Mouse (Mus musculus) MEL (cell line): Measurements from ENCODE around the gene Atp1a2. TPM values are rescaled to one million over a fixed set of nuclear protein-coding genes. Genes with fewer than 3 reads are reported as not detected.

Source experiments
- DNase-seq: peaks from one replicate; pipeline ENCODE4 v3.0.0; 2011; ENCODE audit warnings: low read depth, low spot score
- H3K27ac ChIP-seq: 2 replicates; pipeline ENCODE4 v1.5.1; 2012; ENCODE audit warnings: low read depth, mild to moderate bottlenecking, control low read depth, low read length, moderate library complexity; ENCODE audit not compliant: control insufficient read depth
- H3K27me3 ChIP-seq, 2 experiments: fragments of 150-350 bp in 1 of 2; sonication (generic) in 1 of 2; 2 replicates each; pipeline ENCODE4 v1.6.1; 2012; ENCODE audit warnings: low read length in 2 of 2, mild to moderate bottlenecking in 2 of 2, improper control_type of control experiment in 1 of 2, moderate library complexity in 1 of 2; ENCODE audit not compliant: insufficient read depth in 2 of 2, control insufficient read depth in 1 of 2
- H3K36me3 ChIP-seq, 2 experiments: 2 replicates each; pipeline ENCODE4 v1.6.1; 2012 to 2014; ENCODE audit warnings: low read length in 2 of 2, improper control_type of control experiment in 1 of 2, inconsistent platforms in 1 of 2, mild to moderate bottlenecking in 1 of 2; ENCODE audit not compliant: insufficient read depth in 2 of 2, control insufficient read depth in 1 of 2
- H3K4me1 ChIP-seq, 2 experiments: fragments of 150-350 bp in 1 of 2; sonication (generic) in 1 of 2; 2 replicates each; pipeline ENCODE4 v1.6.1; 2012; ENCODE audit warnings: low read length in 2 of 2, improper control_type of control experiment in 1 of 2, mild to moderate bottlenecking in 1 of 2; ENCODE audit not compliant: insufficient read depth in 2 of 2, control insufficient read depth in 1 of 2
- H3K4me3 ChIP-seq, 2 experiments: fragments of 150-350 bp in 1 of 2; sonication (generic) in 1 of 2; 2 replicates each; pipeline ENCODE4 v1.5.1; 2012; ENCODE audit warnings: low read depth in 2 of 2, low read length in 2 of 2, mild to moderate bottlenecking in 2 of 2, moderate library complexity in 2 of 2, control low read depth in 1 of 2, improper control_type of control experiment in 1 of 2; ENCODE audit not compliant: control insufficient read depth in 1 of 2, insufficient read depth in 1 of 2
- H3K79me2 ChIP-seq: 2 replicates; pipeline ENCODE4 v1.6.1; 2012; ENCODE audit warnings: mild to moderate bottlenecking, low read length, moderate library complexity; ENCODE audit not compliant: control insufficient read depth, poor library complexity, insufficient read depth
- H3K9ac ChIP-seq: 2 replicates; pipeline ENCODE4 v1.6.1; 2012; ENCODE audit warnings: low read depth, mild to moderate bottlenecking, control low read depth, low read length, moderate library complexity; ENCODE audit not compliant: control insufficient read depth, poor library complexity, severe bottlenecking
- H3K9me3 ChIP-seq: fragments of 150-350 bp; sonication (generic); replicated peaks from 2 replicates; pipeline ENCODE4 v1.6.1; 2012; ENCODE audit warnings: mild to moderate bottlenecking, low read length, improper control_type of control experiment, moderate library complexity; ENCODE audit not compliant: insufficient read depth
- CTCF ChIP-seq, 3 experiments: IDR thresholded peaks in 2 of 3; conservative IDR thresholded peaks in 1 of 3; 2 replicates each; pipeline ENCODE4 v1.5.1; 2011 to 2012; ENCODE audit warnings: low read length in 3 of 3, low read depth in 2 of 3, mild to moderate bottlenecking in 2 of 3, improper control_type of control experiment in 1 of 3, inconsistent platforms in 1 of 3, mixed read lengths in 1 of 3, moderate library complexity in 1 of 3; ENCODE audit not compliant: control insufficient read depth in 1 of 3, insufficient read depth in 1 of 3, poor library complexity in 1 of 3, severe bottlenecking in 1 of 3
- E2F4 ChIP-seq: IDR thresholded peaks from 2 replicates; pipeline ENCODE4 v1.6.1; 2011; ENCODE audit warnings: low read depth, low read length, improper control_type of control experiment, borderline replicate concordance
- ETS1 ChIP-seq: IDR thresholded peaks from 2 replicates; pipeline ENCODE4 v1.6.1; 2012; ENCODE audit warnings: low read depth, mild to moderate bottlenecking, inconsistent platforms, low read length, improper control_type of control experiment, moderate library complexity
- JUND ChIP-seq: IDR thresholded peaks from 2 replicates; pipeline ENCODE4 v1.6.1; 2011; ENCODE audit warnings: low read depth, mild to moderate bottlenecking, improper control_type of control experiment, low read length
- KAT2A ChIP-seq: conservative IDR thresholded peaks from 2 replicates; pipeline ENCODE4 v1.6.1; 2012; ENCODE audit warnings: low read depth, low read length, improper control_type of control experiment, inconsistent platforms
- MAFK ChIP-seq: IDR thresholded peaks from 2 replicates; pipeline ENCODE4 v1.6.1; 2011; ENCODE audit warnings: low read depth, mild to moderate bottlenecking, low read length, improper control_type of control experiment, borderline replicate concordance
- MAX ChIP-seq: IDR thresholded peaks from 2 replicates; pipeline ENCODE4 v1.6.1; 2011; ENCODE audit warnings: low read length, improper control_type of control experiment
- MAZ ChIP-seq: IDR thresholded peaks from 2 replicates; pipeline ENCODE4 v1.6.1; 2012; ENCODE audit warnings: low read depth, mild to moderate bottlenecking, inconsistent platforms, low read length, improper control_type of control experiment
- MEF2A ChIP-seq: IDR thresholded peaks from 2 replicates; pipeline ENCODE4 v1.6.1; 2014; ENCODE audit warnings: low read depth, mild to moderate bottlenecking, inconsistent platforms, low read length, improper control_type of control experiment; ENCODE audit not compliant: poor library complexity, insufficient replicate concordance, severe bottlenecking; ENCODE audit errors: extremely low read depth
- MYB ChIP-seq: IDR thresholded peaks from 2 replicates; pipeline ENCODE4 v1.6.1; 2011; ENCODE audit warnings: mild to moderate bottlenecking, low read depth, low read length, improper control_type of control experiment
- NELFE ChIP-seq: IDR thresholded peaks from 2 replicates; pipeline ENCODE4 v1.6.1; 2011; ENCODE audit warnings: low read depth, low read length, improper control_type of control experiment
- RAD21 ChIP-seq: IDR thresholded peaks from 2 replicates; pipeline ENCODE4 v1.6.1; 2011; ENCODE audit warnings: mild to moderate bottlenecking, low read depth, low read length, improper control_type of control experiment
- SIN3A ChIP-seq: IDR thresholded peaks from 2 replicates; pipeline ENCODE4 v1.6.1; 2012; ENCODE audit warnings: low read length, improper control_type of control experiment, inconsistent platforms
- TCF12 ChIP-seq: IDR thresholded peaks from 2 replicates; pipeline ENCODE4 v1.6.1; 2014; ENCODE audit warnings: low read depth, mild to moderate bottlenecking, inconsistent platforms, low read length, improper control_type of control experiment, moderate library complexity
- ZKSCAN1 ChIP-seq: IDR thresholded peaks from 2 replicates; pipeline ENCODE4 v1.6.1; 2012; ENCODE audit warnings: low read depth, mild to moderate bottlenecking, inconsistent platforms, low read length, improper control_type of control experiment, moderate library complexity
- ZNF384 ChIP-seq: IDR thresholded peaks from 2 replicates; pipeline ENCODE4 v1.6.1; 2012; ENCODE audit warnings: low read depth, mild to moderate bottlenecking, inconsistent platforms, low read length, improper control_type of control experiment
- polyA plus RNA-seq, 2 experiments: library from polyadenylated mRNA; stranded (reverse) in 1 of 2; unstranded in 1 of 2; fragments of >175 nt in 1 of 2; fragments of >200 nt in 1 of 2; gene quantifications; 2 replicates each; pipeline versions ENCODE4 v1.2.1 to v1.2.4; 2012; ENCODE audit warnings: low replicate concordance in 2 of 2, low read depth in 1 of 2; ENCODE audit not compliant: insufficient read length in 2 of 2, insufficient read depth in 1 of 2, missing spikeins in 1 of 2
- total RNA-seq: library from RNA; depleted of rRNA; stranded (reverse); fragments of 300-350 nt; gene quantifications from 2 replicates; pipeline ENCODE4 v1.2.3, GENCODE M21; 2012

The Atp1a2 gene
- total and polyA plus RNA-seq, 3 experiments, result 0.04 TPM; not detected in 2

- H3K9me3 ChIP-seq, result no peaks in the 10 kb centered on the region
Observed at GRCm38 (mm10) chr1:172261477-172262078, 36.3 kb downstream of the Atp1a2 start, which contains the start of gene Igsf8. Gene Igsf8 (plus strand): TSS chr1:172261641.

GRCm38 (mm10) chr1:172258314-172258713 lies 39.5 kb downstream of the Atp1a2 start, which contains the start of gene Atp1a4:
Gene Atp1a4 (minus strand): TSS chr1:172258414.
- Histone ChIP-seq H3K79me2 (no peaks in the 10 kb centered on the region), H3K9me3 (no peaks in the 10 kb centered on the region), H3K9ac (no peak within 1 kb of the TSS), H3K27ac (no peak within 1 kb of the TSS), H3K27me3 (peaks cover 4 to 8% of the 10 kb centered on the region in 2 experiments), H3K4me3 (no peak within 1 kb of the TSS), H3K36me3 (no peaks in the 10 kb centered on the region), H3K4me1 (no peaks in the 10 kb centered on the region)
- no peak for DNase-seq
- TF ChIP-seq MAFK, result no peak
- TF ChIP-seq MAX, result no peak
- no peak for TF ChIP-seq ZKSCAN1
- no peak for TF ChIP-seq E2F4
- no peak for TF ChIP-seq ETS1
- no peak for TF ChIP-seq CTCF (IDR thresholded peaks at IDR 0.05 in 2 of 3, conservative IDR thresholded peaks at IDR 0.05 in 1 of 3; ENCODE audit: control insufficient read depth in 1 of 3, insufficient read depth in 1 of 3, low read depth in 2 of 3, low read length in 3 of 3, poor library complexity in 1 of 3, severe bottlenecking in 1 of 3)
- no peak for TF ChIP-seq JUND
- TF ChIP-seq RAD21, result no peak
- no peak for TF ChIP-seq MEF2A

More at GRCm38 (mm10) chr1:172261477-172262078, 36.3 kb downstream of the Atp1a2 start, which contains the start of gene Igsf8:
- Histone ChIP-seq H3K27ac (no peak within 1 kb of the TSS), H3K4me1 (no peaks in the 10 kb centered on the region), H3K4me3 (peak within 1 kb of the TSS in 1 of 2 experiments; percentile 22; a peak in 1 of 4 replicates), H3K9ac (no peak within 1 kb of the TSS), H3K27me3 (peaks cover 0 to 2% of the 10 kb centered on the region in 2 experiments; a peak in 1 of 4 replicates), H3K36me3 (no peaks in the 10 kb centered on the region), H3K79me2 (no peaks in the 10 kb centered on the region)
- no peak for DNase-seq
- TF ChIP-seq ZNF384, result no peak
- no peak for TF ChIP-seq KAT2A
- TF ChIP-seq JUND, result no peak
- no peak for TF ChIP-seq MYB
- no peak for TF ChIP-seq TCF12
- TF ChIP-seq NELFE, result no peak
- no peak for TF ChIP-seq MAZ
- no peak for TF ChIP-seq SIN3A
